Mouse (Mus musculus): Measurements from ENCODE around the gene Kcnn1. TPM values are rescaled to one million over a fixed set of nuclear protein-coding genes. Genes with fewer than 3 reads are reported as not detected.

Kcnn1 gene
- total RNA-seq (2021): 10 to 100 TPM; 17.4 to 18.3 TPM
- long read RNA-seq, experiment 1, partial matches to known transcripts: 3 of 10 reads
- long read RNA-seq, experiment 1, other reads (novel, unspliced or antisense): 7 of 10 reads
- long read RNA-seq, experiment 2, partial matches to known transcripts: 6 of 19 reads
- long read RNA-seq, experiment 2, other reads (novel, unspliced or antisense): 13 of 19 reads

GRCm38 (mm10) chr8:70862824-70863641 lies at the start of gene Kcnn1:
TSS of gene Kcnn1 (minus strand) at chr8:70863258.
- TF ChIP-seq CTCF (conservative IDR thresholded peaks at IDR 0.05): peak; percentile 44
- no peak for DNase-seq (ENCODE audit: low spot score in 2 of 2)
- peak within 1 kb of the TSS; percentile 34 for H3K4me3 ChIP-seq
- no peak within 1 kb of the TSS for H3K27ac ChIP-seq

- DNase-seq (ENCODE audit: low spot score in 2 of 2): no peak
These were observed 48.5 kb upstream of the Kcnn1 start for GRCm38 (mm10) chr8:70911596-70911995.

GRCm38 (mm10) chr8:70907518-70907917 lies 44.5 kb upstream of the Kcnn1 start:
- Histone ChIP-seq H3K4me3 (no peak overlapping the region), H3K27ac (no peak overlapping the region)
- no peak for TF ChIP-seq CTCF (conservative IDR thresholded peaks at IDR 0.05)
- DNase-seq (ENCODE audit: low spot score in 2 of 2): no peak

More at GRCm38 (mm10) chr8:70911596-70911995, 48.5 kb upstream of the Kcnn1 start:
- TF ChIP-seq CTCF (conservative IDR thresholded peaks at IDR 0.05): peak; percentile 63
- Histone ChIP-seq H3K4me3 (no peak overlapping the region), H3K27ac (no peak overlapping the region)

DNA sequence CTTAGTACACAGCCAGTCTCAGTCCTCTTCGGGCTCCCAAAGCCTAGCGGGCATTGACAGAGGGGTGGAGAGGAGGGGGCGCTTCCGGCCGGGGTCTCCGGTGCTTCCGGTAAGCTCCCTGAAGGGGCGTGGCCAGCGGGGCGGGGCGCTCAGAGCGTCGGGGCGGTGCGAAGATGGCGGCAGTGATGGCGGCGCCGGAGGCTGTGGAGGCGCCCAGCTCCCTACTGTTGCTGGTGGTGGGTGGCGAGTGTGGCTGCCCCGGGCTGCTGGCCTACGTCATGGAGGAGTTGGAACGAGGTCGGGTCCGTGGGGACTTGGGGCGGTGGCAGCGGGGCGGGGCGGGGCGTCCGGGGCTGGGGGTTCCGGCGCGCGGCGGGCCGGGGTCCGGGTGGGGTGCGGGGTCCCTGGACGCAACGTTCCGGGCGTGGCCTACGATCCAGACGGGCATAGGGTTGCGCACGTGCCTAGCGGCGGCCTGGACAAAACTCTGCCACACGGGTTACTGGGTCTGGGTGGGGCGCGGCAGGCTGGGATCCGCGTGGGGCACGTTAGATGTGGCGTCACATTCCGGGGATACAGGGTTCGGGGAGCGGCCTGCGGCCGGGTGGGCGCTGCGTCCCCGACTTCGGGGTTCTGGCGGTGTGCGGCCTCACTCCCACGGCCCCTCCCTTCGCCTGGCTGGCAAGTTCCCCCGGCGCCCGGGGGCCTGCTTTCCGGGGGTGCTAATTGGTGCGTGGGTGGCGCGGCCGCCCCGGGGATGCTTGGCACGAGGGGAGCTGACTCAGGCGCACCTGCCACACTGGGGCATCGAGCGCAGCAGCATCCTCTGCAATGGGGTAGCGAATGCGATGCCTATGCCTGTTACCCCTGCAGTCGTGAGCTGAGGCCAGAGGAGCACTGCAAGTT lies 43.0 kb upstream of the Kcnn1 start, which contains the start of gene Map1s:
TSS of gene Map1s (plus strand) at position 102 of the 906 bp plus-strand sequence.
- 0 out of 2 replicates have a peak, but pooled peaks have one; percentile 19 for TF ChIP-seq CTCF (conservative IDR thresholded peaks at IDR 0.05)
- DNase-seq (ENCODE audit: low spot score in 2 of 2): peak; percentile 83 to 85
- Histone ChIP-seq H3K4me3 (peak within 1 kb of the TSS; percentile 85), H3K27ac (peak within 1 kb of the TSS; percentile 95)

DNA sequence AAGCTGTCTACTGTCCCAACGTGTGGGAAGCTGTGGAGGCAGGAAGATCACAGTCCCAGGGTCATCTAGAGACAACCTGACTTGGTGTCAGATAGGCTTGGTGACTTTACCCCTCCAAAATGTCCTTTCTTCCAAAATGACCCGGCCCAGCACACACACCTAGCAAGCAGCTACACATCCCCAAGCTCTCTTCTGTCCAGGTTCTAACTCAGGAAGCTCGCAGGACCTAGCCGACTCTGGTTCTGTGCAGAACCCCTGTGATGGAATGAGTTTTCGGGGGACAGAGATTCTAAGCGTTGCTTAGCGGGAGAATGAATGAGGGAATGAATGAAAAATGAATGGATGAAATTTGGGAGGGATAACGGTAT lies 42.4 kb upstream of the Kcnn1 start:
- peak overlapping the region; percentile 95 for H3K27ac ChIP-seq
- no peak for DNase-seq (ENCODE audit: low spot score in 2 of 2)
- TF ChIP-seq CTCF (conservative IDR thresholded peaks at IDR 0.05): no peak
- peak overlapping the region; percentile 85 for H3K4me3 ChIP-seq

DNA sequence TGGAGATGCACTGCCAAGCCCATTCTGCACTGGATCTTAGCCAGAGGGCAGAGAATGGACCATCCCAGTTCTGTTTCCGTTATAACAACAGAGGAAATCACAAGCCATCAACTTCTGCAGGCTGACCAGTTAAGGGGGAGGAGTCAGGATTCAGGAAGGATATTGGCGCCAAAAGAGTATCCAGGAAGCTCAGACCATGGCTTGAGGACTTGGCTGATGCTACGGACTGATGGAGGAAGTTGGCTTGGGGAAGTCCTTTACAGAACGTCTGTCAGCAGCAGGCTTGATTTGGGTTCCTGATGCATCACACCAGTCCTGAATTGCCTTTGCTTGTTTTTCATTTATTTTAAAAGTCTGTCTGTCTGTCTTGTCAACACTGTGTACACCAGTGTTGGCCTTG lies 41.5 kb upstream of the Kcnn1 start:
- DNase-seq (ENCODE audit: low spot score in 2 of 2): no peak
- Histone ChIP-seq H3K27ac (no peak overlapping the region), H3K4me3 (no peak overlapping the region)
- TF ChIP-seq CTCF (conservative IDR thresholded peaks at IDR 0.05): no peak

DNA sequence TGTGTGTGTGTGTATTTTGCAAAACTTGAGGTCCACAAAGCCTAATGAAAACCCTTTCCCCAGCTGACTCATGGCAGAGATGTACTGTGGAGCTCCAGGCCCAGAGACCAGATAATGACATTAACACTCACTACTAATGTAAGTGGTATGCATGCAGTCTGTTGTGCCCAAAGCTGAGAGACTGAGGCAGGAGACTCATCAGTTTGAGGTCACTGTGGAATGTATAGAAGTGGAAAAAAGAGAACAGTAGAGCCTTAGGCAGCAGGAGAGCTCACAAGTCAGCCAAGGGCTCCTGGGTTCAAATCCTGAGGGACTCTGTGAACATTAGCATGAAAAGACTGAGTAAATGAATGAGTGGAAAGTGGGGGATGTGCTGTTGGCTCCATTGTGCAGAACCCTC lies 40.5 kb upstream of the Kcnn1 start:
- no peak for DNase-seq (ENCODE audit: low spot score in 2 of 2)
- no peak for TF ChIP-seq CTCF (conservative IDR thresholded peaks at IDR 0.05)
- no peak overlapping the region for H3K27ac ChIP-seq
- H3K4me3 ChIP-seq: no peak overlapping the region

DNA sequence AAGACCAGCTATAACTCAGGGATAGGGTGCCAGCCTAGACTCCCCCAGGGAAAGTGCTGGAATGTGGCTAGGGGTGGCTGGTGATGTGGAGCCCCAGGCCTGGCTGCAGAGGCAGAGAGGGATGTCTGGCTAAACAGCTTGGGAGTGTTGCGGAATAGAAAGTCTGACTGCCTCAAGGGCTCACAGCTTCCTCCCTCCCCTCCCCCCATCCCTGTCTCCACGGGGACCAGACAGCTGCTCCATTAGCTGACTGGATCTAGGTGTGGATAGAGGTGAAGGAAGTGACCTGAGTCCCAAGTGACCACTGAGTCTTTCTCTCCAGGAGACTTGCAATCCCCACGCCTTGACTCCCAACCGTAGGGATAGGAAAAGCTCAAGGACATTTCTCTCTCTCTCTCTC lies 40.1 kb upstream of the Kcnn1 start:
- Histone ChIP-seq H3K4me3 (no peak overlapping the region), H3K27ac (no peak overlapping the region)
- TF ChIP-seq CTCF (conservative IDR thresholded peaks at IDR 0.05): no peak
- no peak for DNase-seq (ENCODE audit: low spot score in 2 of 2)

GRCm38 (mm10) chr8:70902211-70902610 lies 39.2 kb upstream of the Kcnn1 start:
- H3K4me3 ChIP-seq: no peak overlapping the region
- DNase-seq (ENCODE audit: low spot score in 2 of 2): no peak
- no peak for TF ChIP-seq CTCF (conservative IDR thresholded peaks at IDR 0.05)
- H3K27ac ChIP-seq: no peak overlapping the region

DNA sequence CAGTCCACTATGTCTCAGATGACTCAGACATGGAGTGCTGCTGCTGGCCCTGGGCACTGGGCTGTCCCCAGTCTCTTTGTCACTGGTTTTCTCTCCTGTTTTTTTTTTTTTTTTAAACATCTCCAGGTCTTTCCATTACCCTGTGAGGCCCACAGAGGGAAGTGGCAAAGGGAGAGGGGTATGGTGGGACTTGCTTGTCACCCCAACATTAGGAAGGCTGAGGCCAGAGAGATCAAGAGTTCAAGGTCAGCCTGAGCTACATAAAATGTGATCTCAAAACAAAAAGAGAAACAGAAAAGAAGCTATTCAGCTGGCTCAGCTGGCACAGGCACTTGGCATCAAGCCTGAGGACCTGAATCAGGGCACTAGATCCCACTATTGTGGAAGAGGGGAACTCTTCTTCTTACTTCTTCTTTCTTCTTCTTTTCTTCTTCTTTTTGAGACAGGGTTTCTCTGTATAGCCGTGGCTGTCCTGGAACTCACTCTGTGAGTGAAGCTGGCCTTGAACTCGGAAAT lies 37.9 kb upstream of the Kcnn1 start:
- TF ChIP-seq CTCF (conservative IDR thresholded peaks at IDR 0.05): no peak
- Histone ChIP-seq H3K4me3 (no peak overlapping the region), H3K27ac (no peak overlapping the region)
- DNase-seq (ENCODE audit: low spot score in 2 of 2): no peak

DNA sequence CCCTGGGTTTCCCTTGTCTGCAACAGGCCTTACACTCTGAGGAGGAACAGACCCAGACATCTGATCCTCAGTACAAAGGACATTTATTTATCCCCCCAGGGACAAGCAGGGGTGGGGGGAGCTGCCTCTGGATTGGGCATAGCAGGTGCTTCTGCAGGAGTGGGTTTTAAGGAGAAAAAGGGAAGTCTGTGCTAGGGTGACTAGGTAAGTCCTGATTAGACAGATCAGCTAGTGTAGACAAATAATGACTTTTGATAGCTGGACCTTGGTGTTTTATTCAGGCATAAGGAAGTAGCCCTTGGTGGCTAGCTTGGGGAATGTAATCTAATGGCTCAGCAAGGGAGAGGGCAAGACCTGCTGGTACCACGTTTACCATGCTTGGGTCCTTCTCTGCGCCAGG lies 36.2 kb upstream of the Kcnn1 start:
- H3K4me3 ChIP-seq: no peak overlapping the region
- H3K27ac ChIP-seq: no peak overlapping the region
- DNase-seq (ENCODE audit: low spot score in 2 of 2): no peak
- no peak for TF ChIP-seq CTCF (conservative IDR thresholded peaks at IDR 0.05)

- Histone ChIP-seq H3K27ac (0 out of 2 replicates have a peak overlapping the region, but pooled peaks have one; percentile 88), H3K4me3 (no peak overlapping the region)
- DNase-seq (ENCODE audit: low spot score in 2 of 2): no peak
- no peak for TF ChIP-seq CTCF (conservative IDR thresholded peaks at IDR 0.05)
These were observed 35.7 kb upstream of the Kcnn1 start for GRCm38 (mm10) chr8:70898661-70899198.

Data from layer of hippocampus, adult 2 months (tissue).